Mouse (Mus musculus): ENCODE measurements at regions not wholly inside any gene's neighbourhood (a gene's known extent, or its start where the extent isn't known, plus 50 kb on each side); places are given as distances from the start of the nearest gene placed in this dataset.

DNA sequence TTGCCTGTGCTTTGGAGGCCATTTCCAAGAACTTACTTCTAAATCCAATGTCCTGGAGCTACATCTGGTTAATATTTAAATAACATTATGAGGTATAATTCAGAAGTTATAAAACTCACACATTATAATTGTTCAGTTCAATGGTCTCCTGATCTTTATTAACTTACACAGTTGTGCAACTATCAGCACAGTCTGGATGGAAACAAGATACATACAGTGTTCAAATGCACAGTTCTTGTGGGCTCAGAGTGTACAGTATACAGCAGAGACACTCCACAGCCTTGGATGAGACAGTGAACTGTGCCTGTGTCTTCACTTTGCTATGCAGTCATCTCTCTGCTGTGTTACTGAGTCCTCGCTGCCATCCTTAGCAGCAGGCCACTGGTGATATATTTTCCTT is 121.8 kb upstream of the Zfand5 start:
- DNase-seq (ENCODE audit: low read depth, low spot score) = no peak

DNA sequence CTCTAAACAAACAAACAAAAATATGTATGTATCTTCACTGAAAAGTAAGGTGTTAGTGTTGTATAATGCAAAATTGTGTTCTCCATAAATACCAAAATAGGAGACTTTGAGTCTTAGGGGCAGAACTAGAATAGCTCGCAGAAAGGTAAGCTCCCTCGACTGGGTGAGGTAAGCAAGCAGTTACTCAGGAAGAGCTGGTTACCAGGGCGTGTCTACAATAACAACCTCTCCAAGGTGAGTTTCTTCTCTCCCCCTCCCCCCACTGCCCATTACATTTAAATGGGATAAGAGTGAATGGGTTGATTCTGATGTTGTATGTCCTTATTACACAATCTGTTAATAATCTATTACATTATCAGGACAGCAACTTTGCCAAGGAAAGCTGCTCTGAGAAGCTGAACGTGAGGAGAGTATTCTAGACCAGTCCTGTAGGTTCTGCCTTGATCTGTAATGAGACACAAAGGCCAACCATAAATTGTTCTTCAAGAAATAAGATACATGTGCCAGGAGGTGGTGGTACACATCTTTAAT is 125.2 kb upstream of the Zfand5 start:
- DNase-seq (ENCODE audit: low read depth, low spot score) = no peak

DNA sequence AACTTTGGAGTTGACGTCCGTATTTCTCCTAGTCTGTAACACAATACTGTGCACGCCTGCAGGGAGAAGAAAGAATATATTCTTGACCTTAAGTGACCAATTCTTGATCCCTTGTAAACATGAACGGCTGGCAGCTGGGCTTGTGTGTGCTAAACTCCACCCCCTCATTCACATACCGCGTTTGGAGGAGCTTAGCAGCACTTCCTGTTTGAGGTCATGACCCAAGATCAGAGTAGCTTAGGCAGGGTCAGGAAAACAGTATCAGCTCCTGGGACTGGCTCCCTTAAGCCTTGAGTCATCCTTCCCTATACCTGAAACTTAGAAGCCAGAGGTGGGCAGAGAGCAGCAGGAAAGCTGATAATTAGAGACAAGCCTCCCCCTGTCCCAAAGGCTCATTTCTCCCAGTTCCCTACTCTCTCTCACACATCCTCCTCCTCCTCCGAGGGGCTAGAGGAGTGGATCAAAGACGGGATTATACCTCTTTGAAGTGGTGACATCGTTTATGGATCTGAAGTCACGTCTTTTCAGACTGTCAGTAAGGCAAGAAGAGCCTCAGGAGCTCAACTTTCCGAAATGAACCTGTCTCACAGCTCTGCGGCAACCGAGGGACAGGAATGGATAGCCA is 127.3 kb upstream of the Zfand5 start:
- no peak for DNase-seq (ENCODE audit: low read depth, low spot score)

DNA sequence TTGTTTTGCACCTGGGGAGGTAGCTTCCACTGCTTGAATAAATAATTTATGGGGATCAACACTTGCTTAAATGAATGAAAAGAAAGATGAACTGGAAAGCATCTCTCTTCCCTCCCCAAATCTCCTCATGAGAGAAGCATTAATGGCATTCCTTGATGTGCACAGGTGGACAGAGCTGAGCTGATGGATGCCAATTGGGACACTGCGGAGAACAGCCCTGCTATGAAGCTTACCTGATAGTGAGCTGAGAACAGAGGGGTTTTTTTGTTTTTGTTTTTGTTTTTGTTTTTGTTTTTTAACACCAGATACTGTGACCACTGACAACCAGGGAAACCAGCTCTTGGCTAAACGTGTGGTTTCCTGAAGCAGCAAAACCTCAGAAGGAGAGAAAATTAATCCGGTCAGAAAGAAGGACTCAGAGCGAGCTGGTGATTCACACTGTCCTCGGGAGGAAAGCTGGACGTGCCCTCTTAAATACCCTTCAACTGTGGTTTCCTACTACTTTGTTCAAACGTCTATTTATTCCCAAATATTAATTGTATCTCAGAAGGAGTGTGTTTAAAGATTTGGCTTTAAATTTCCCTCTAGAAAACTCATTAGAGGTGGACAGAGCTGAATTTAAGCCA is 128.0 kb upstream of the Zfand5 start:
- DNase-seq (ENCODE audit: low read depth, low spot score) = no peak

DNA sequence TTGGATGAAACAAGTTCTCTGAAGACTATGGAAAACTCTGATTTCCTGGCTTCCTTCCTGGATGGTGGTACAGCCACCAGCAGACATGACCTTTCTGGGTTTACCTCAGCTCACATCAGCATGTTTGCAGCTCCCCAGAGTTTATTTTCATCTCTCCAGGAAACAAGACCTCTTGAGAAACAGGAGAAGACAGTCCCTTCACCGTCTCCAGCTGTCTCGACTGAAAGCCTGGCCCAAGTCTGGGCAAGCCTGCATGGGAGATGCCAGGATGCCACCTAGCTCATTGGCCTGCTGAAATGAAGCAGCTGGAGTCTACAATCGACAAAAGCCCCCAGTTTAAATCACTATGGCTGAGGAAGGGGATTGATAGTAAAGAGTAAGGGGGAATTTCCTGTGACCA is 131.6 kb upstream of the Zfand5 start:
- DNase-seq (ENCODE audit: low read depth, low spot score) = no peak

DNA sequence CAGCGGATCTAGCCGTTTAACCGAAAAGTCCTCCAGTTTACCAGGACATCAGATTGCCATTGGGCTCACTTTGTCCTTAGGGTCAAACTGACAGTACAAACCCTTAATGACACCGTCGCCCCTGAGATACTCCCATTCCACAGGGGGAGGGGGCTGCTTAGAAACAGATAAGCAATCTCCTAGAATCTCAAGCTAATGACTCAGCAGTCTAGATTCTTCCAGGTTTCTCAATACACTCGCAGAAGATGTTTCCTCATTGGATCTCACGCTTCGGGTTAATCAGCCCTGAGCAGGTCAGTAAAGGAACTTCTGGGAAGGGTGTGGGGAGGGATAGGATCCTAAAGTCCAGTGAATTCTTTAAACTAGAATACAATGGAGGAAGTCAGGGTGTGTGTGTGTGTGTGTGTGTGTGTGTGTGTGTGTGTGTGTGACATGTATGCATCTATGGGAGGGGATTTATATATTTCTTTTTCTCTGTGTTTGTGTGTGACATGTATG is 133.0 kb upstream of the Zfand5 start:
- DNase-seq (ENCODE audit: low read depth, low spot score) = no peak

DNA sequence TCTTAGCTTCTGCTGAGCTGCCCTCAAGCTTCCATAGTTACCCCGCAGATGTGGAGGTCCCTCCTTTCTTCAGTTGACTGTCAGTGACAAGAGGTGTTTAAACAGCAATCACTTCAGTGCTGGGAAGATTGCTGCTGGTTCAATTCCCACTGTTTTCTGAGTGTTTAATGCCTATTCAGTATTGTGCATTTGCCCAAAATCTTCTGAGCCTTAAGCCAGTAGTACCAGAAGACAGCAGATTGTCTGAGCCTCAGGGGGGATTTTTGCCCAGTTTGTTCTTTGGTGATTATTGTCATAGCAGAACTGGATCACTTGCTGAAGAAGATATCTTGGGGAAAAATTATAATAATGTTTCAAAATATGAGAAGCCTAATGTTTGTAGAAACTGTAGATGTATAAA is 135.3 kb upstream of the Zfand5 start:
- no peak for DNase-seq (ENCODE audit: low read depth, low spot score)

DNA sequence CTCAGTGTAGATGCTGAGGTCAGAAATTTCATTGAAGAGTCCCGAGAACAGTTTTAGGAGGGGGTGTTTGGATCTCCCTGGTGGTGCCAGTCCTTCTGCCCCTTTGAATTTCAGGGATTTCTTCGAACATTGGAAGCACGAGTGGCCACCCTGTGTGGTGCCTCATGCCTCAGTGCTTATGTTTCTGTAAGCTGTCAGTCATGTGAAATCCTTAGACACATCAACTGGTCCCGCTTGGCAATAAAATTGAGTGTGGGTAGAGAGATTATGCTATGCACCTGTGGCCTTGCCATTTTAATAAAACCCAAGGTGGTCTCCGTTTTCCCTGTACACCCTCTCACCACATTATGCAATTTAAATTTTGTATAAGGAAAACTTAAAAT is 136.1 kb upstream of the Zfand5 start:
- no peak for DNase-seq (ENCODE audit: low read depth, low spot score)

DNA sequence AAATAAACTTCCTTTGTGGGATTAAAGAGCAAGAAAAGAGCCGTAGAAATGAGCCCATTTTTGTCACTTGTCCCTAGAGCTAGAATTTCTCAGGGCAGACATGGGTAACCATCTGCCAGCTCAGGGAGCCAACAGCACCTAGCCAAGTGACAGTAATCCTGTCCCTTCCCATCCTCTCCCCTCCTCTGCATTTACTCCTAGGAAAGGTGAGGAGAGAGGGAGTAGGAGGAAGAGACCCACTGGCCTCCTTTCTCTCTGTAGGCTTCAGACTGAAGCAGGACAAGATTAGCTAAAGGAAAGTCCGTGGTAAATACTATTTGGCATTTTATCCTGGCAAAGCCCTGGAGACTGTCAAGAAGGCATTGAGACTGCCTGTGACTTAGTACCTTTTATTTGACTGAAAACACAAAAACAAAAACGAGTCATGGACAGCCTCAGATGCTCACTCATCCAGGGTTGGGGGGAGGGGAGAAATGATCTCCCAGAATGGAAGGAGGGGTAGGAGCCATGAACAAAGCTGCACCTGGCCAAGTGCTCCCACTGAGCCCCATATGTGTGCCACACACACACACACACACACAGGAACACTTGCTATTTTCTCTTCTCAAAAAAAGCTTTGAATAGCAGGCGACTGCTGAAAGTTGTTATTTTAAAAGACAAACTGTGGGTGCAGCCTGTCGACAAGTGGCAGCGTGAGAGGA is 136.6 kb upstream of the Zfand5 start:
- no peak for DNase-seq (ENCODE audit: low read depth, low spot score)

DNA sequence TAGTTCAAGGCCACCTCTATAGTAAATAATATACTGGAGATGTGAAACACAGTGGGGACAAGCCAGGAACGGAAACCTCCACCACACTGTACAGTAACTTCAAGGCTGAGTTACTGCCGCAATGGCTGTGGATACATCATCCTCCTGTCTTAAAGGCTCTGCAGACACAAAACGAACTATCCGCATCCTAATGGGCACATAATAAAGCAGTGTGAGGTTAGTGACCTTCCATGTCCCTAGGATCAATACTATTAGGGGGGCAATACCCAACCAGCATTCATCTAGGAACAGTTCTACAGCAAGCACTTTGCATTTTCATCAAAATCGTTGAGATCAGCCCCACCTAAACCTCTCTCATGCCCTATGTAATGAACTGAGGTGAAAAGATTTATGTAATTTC is 142.4 kb upstream of the Zfand5 start:
- DNase-seq (ENCODE audit: low read depth, low spot score) = no peak

DNA sequence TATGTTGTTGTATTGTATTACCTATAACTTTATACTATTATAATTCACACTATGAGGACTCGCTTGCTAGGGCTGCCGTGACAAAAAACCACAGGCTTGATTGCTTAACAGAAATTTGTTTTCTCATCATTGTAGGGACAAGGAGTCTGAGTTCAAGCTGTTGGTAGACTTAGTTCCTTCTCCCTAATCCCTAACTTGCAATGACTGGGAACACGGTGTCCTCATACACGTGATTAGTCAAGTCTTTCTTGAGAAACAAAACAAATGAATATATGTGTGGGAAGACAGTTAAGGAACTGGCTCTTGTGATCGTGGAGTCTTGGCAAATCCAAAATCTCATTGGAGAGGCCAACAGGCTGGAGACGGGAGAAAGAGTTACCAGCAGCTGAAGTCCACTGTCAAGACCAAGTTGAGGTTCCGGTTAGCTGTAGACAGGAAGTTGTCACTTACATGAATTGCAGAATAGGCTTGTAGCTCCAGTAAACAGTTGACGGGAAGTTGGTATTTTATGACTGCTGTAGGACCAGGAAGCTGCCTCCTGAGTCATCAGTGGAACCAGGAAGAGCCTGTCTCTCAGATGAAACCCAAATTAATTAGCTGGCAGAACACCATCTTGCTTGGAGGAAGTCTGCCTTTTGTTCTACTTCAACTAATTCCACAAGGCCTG is 144.9 kb upstream of the Zfand5 start:
- no peak for DNase-seq (ENCODE audit: low read depth, low spot score)

DNA sequence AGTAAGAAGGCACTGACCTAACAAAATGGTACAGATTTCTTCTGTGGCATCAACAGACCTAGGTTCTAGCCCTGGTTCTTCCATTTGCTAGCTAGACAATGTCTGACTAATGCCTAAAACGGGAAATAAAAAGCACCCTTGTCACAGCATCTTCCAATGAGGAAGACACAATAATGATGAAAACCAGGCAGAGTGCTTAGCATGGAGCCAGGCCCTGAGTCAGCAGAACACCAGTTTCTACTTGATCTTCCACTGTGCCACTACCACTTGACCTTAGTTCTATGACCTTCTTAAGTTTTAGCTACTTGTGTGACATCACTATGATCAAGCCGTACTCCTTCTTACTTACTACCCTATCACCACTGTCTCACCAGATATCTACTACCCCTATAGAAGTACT is 145.4 kb upstream of the Zfand5 start:
- no peak for DNase-seq (ENCODE audit: low read depth, low spot score)

DNA sequence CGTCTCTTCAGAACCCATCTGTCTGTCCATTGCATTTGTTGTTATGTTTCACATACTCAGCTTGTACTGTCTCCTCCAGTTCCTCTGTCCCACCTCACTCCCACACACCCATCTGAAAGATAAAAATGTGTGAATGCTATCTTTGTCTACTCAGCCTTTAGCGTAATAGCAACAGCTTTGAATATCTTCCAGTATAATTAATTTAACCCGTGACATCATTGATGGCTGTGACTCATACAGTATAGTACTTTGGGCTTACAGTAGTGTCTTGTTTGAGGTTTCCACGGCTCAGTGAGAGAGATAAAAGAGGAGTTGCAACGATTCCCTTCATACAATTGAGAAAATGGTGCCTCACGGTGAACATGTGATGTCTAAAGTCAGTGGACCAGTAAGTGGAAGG is 152.6 kb upstream of the Zfand5 start:
- no peak for DNase-seq (ENCODE audit: low read depth, low spot score)

DNA sequence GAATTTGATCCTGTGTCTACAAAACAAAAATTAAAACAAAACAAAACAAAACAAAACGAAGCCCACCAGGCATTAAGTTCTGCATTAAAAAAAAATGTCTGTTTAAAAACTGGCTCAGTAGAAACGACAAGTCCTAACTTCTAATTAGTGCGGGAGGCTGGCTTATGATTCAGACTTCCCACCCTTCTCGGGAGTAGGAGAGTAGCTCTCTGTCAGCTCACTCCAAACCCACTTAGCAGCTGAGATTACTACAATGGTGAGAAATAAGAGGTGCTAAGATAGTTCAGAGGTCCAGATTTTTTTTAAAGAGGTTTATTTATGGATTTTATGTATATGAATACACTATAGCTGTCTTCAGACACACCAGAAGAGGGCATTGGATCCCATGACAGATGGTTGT is 153.3 kb upstream of the Zfand5 start:
- no peak for DNase-seq (ENCODE audit: low read depth, low spot score)

DNA sequence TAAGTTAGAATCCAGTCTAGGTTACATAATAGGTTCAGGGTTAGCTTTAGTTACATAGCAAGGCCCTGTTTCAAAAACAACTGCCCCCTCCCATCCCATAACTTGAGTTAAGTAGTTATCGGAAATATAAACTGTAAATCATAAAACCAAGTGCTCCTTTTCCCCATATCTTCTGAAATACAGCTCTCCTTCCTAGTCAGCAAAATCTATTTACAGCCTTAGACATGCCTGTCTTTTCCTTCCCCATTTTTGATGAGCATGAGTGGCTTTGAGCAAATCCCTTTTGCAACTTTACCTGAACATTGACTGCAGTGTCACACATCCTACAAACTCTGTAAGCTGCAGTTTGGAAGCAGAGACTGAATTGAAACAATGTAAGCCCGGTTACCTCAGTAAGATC is 156.4 kb upstream of the Zfand5 start:
- DNase-seq (ENCODE audit: low read depth, low spot score) = no peak

DNA sequence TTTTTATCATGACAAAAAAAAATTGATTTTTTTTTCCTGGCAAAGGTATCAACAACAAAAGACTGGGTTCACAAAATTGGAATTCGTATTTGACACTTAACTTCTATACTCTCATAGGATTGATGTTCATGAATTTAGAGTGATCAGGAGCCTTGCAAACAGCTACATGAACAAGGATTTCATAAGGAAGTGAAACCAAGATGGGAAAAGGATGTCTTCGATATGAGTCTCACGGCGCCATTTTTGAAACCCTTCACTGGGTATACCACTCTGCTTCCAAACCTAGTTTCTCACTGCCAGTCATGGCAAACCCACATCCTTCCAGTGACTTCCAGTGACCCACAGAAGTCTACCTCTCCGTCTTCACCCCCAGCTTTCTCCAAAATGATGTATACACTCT is 157.8 kb upstream of the Tmc1 start:
- no peak for DNase-seq (ENCODE audit: low read depth, low spot score)

DNA sequence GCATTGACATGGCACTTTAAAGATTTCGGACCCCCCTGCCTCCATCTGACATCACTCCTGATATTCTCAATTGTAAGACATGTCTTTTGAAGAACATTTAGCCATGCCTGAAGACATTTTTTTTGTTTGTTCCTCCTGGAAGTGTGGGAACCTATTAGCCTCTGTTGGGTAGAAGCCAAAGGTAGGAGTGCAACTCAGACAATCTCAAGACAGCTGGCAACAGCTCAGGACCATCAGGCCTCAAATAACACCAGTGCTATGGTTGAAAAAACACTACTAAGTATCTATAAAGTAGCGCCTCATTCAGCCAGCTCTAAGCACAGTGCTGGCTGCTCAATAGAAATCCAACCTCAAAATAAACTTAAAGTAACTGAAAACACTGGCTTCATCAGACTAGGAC is 154.3 kb upstream of the Tmc1 start:
- no peak for DNase-seq (ENCODE audit: low read depth, low spot score)

DNA sequence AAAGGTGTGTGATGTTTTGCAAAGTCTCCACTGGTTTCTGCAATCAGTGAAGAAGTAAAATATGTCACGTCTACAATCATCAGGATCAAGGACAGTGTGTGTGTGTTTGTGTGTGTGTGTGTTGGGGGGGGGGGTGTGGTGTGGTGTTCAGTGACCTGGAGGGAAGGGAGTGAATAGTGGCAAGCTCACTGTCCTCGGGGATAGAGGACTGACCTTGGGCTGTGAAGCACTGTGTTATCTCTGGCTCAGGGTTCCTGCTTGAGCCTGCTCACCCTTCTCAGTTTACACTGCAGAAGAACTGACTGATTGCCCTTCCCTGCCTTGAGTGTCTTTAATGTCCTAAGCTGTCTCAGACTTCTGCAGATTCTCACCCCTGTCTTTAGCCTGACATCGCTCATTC is 153.7 kb upstream of the Tmc1 start:
- DNase-seq (ENCODE audit: low read depth, low spot score) = no peak

DNA sequence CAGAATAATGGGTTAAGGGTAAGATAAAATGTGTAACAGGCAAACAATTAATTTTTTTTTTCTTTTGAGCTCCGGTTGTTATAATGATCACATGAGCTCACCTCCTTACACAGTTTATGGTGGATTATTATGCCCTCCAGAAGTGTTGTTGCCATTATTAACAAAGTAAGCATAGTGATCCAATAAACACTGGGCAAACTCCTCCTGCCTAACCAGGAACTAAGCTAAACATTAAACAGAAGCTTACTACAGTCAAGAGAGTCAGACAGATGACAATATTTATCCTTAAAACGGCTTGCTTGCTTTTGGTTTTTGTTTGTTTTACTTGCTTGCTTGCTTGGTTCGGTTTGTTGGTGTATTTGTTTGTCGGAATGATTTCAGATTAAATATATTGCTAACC is 153.3 kb upstream of the Tmc1 start:
- no peak for DNase-seq (ENCODE audit: low read depth, low spot score)

DNA sequence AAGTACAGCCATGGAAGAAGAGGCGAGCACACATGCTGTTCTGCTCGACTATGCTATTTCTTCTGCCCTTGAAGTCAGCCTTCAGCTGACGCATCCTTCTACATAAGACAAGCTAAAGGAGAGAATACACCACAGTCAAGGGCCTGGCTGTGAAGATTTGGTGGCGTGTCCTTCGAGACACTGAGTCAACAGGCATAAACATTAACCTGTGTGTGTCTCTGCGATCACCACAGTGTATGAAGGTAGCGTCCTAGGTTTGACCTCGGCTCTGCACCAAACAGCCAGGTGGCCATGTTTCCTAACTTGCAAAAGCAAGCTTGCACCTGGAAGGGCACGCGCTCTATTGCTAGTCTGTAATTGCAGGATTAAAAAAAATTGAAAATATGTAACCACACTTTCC is 152.8 kb upstream of the Tmc1 start:
- DNase-seq (ENCODE audit: low read depth, low spot score) = no peak

DNA sequence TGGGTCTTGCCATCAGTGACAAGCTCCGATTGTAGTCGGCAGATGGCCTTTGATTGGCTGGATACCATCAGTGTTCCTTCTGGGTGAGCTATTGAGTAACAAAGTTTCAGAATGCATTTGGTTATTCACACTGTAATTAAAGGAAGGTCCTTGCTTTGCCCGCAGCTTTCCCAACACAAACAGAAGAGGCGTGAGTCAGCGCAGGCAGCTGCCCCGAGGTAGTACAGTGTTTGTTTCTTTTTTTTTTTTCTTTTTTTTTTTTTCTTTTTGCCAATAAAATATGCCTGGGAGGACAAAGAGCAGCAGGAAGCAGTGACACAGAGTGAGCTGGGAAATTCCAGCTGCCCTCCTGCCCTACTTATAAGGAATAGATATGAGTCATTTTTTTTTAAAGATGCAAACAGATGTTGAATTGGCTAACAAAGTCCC is 152.3 kb upstream of the Tmc1 start:
- DNase-seq (ENCODE audit: low read depth, low spot score) = no peak

DNA sequence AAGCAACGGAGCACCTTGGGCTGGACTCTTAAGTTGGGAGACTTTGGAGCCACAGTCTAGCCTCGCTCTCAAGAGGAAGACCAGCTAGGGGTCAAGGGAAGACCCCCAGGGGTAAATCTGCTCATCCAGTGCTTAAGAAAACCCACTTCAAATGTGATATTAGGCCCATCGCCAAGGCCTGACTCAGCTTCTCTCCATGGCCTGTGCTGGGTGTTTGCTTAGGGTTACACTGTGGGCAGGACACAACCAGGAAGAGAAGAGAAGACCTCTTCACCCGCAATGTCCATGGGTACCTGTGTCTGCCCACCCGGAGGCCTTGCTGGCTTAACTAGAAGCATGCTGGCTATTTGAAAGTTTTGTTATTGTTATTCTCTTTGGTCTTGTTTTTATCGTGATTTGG is 151.0 kb upstream of the Tmc1 start:
- no peak for DNase-seq (ENCODE audit: low read depth, low spot score)
